Mouse (Mus musculus) cortical plate, adult 2 months (tissue): Measurements from ENCODE around the gene Krt20. TPM values are rescaled to one million over a fixed set of nuclear protein-coding genes. Genes with fewer than 3 reads are reported as not detected.

Experiments used
- H3K27ac ChIP-seq: fragments of 200-500 bp; 2 replicates; pipeline ENCODE4 v1.5.1; 2012; ENCODE audit warnings: low read length, control low read depth, inconsistent platforms; ENCODE audit not compliant: insufficient read depth
- H3K4me1 ChIP-seq: fragments of 200-500 bp; 2 replicates; pipeline ENCODE4 v1.6.1; 2011; ENCODE audit warnings: low read length; ENCODE audit not compliant: control insufficient read depth, insufficient read depth
- H3K4me3 ChIP-seq: fragments of 200-500 bp; 2 replicates; pipeline ENCODE4 v1.5.1; 2011; ENCODE audit warnings: mild to moderate bottlenecking, low read length, control low read depth; ENCODE audit not compliant: insufficient read depth
- CTCF ChIP-seq: fragments of 200-500 bp; IDR thresholded peaks from 2 replicates; pipeline ENCODE4 v1.5.1; 2011; ENCODE audit warnings: mild to moderate bottlenecking, control low read depth, low read length; ENCODE audit not compliant: insufficient read depth; ENCODE audit errors: extremely low read depth
- POLR2A ChIP-seq: fragments of 200-500 bp; IDR thresholded peaks from 2 replicates; pipeline ENCODE4 v1.6.1; 2011; ENCODE audit warnings: mild to moderate bottlenecking, low read length, control low read depth; ENCODE audit not compliant: insufficient read depth; ENCODE audit errors: extremely low read depth
- polyA plus RNA-seq: library from polyadenylated mRNA; depleted of rRNA; stranded (reverse); fragments of >200 nt; gene quantifications from 2 replicates; pipeline ENCODE4 v1.2.3, GENCODE M21; 2012

Gene Krt20
- polyA plus RNA-seq, 1 experiment: 0.06 TPM

DNA sequence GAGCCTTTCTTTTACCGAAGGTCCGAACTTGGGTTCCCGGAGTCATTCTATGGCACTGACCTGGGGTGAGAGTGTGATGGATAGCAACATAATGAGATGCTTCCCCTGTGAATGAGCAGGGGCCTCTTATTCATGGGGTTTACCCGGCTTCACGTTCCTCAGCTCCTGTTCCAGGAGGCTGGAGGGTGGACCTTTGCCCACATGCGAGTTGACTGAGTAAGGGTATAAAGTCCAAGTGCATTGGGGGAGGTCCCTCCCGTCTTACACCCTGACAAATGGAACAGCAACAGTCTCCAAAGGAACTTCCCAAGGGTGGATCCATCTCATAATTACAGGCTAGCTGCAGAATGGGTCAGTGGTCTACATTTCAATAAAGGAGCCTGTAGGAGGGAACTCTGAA lies 23.8 kb upstream of the Krt20 start:
- TF ChIP-seq POLR2A (no peak), CTCF (no peak)
- H3K4me1 ChIP-seq: peaks cover 4% of the 10 kb centered on the region; the same call in 1 of the 2 replicates
- H3K27ac ChIP-seq: no peak overlapping the region
- no peak overlapping the region for H3K4me3 ChIP-seq

DNA sequence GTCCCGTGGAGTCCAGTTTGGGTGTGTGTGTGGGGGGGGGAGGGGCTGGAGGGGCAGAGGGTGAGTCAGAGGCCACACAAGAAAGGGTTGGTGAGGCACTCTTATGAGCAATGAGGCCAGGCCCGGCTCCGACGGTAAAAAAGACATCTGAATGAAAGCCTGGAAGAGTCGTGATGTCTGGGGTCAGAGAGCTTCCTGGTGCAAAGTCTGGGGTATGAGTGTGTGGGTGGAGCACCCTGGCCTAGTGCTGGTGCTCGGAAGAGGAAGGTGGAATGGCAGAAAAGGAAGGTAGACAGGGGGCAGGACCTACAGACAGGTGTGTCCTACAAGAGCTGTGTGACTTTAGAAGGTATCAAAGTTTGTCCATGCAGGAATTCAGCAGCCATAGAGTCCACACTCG lies 20.9 kb upstream of the Krt20 start:
- no peaks in the 10 kb centered on the region for H3K4me1 ChIP-seq
- no peak overlapping the region for H3K27ac ChIP-seq
- no peak overlapping the region for H3K4me3 ChIP-seq
- TF ChIP-seq POLR2A (no peak), CTCF (no peak)

DNA sequence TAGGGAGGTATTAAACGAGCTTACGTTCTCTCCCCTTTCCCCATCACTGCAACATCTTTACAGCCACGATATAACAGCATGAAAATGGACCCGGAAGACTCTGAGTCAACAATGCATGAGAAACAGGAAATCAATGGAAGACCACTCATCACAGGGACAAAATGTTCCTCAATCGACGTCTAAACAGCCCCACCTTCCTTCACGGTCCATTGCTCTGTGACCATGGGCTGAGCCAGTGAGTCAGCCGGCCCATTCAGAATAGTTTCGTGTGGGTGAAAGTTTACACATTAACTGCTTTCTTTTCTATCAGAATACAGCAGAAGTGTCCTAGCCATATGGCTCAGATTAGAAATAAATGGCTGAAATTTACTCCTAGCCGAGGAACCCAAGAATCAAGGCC lies 16.8 kb upstream of the Krt20 start:
- Histone ChIP-seq H3K4me3 (no peak overlapping the region), H3K4me1 (no peaks in the 10 kb centered on the region), H3K27ac (no peak overlapping the region)
- TF ChIP-seq POLR2A (no peak), CTCF (no peak)

DNA sequence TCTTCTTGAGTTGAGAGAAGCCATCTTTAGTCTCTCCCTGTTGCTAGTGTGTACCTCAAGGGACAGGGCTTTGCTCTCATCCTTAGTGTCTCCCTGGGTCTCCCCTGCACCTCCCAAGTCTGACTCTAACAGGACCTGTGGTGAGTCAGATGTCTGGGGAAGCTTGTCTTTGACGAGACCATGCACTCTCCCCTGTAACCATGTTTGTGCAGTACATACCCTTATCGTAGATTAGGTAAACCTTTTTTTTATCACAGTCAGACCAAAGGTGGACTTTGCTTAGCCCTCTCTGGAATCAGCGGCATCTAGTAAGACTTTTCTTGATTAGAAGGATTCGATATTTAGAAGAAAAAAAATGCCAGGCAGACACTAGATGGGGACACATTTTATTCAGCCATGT lies 16.1 kb upstream of the Krt20 start:
- H3K4me1 ChIP-seq: no peaks in the 10 kb centered on the region
- H3K27ac ChIP-seq: no peak overlapping the region
- no peak overlapping the region for H3K4me3 ChIP-seq
- TF ChIP-seq CTCF (no peak), POLR2A (no peak)

DNA sequence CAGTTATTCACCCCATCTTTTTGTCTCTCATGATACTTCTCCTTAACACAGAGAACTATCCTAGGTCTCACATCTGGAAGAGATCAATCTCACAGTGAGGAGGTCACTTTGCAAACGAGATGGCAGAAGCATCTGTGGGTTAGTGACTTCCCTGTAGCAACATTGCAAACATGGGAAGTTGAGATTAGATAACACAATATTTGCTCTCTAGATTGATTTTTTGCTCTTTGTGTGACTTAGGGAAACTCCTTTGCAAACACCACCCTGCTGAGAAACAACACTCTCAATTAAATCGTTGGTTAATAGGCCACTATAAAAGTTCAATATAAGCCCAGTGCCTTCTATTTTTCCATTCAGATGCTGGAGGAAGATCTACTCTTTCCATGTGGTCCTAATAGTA lies 10.8 kb upstream of the Krt20 start:
- TF ChIP-seq POLR2A: no peak
- TF ChIP-seq CTCF: no peak
- H3K4me3 ChIP-seq: no peak overlapping the region
- H3K27ac ChIP-seq: no peak overlapping the region
- H3K4me1 ChIP-seq: no peaks in the 10 kb centered on the region

DNA sequence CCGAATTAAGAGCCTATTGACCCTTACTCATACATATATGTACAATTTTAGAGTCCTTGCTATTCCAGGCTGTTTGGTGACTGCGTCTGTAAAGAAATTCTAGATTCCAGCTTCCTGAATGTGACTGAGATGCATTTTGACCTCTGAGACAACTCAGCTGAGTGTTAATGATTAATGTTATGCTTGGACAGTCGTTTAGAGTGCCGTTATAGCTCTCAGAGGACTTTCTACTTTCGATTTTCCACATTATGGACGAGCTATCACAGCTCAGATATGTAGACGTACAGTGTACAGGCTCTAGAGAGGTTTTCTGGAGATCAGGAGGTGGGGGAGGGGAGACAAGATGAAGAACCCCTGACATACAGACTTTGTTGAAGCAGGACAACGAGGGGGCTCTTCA lies 3.3 kb upstream of the Krt20 start:
- TF ChIP-seq CTCF (no peak), POLR2A (no peak)
- Histone ChIP-seq H3K27ac (no peak overlapping the region), H3K4me1 (no peaks in the 10 kb centered on the region), H3K4me3 (no peak overlapping the region)

DNA sequence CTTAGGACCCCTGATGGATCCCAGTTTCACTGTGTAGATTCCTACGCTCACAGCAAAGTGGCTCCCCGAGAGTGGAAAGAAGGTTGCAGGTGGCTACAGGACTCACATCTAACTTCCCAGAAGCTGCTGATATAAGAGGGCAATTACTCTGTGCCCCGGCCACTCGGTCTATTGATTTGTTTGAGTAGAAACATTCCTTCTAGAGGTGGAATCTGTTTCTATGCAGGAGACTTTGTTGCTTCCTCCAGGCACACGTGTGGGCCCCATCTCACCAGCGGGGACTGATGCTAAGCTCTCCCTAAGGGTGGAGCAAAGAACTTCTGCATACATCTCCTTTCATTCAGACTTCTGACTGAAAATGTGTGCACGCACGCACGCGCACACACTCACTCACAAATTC lies 1.5 kb upstream of the Krt20 start:
- TF ChIP-seq CTCF (no peak), POLR2A (no peak)
- Histone ChIP-seq H3K4me3 (no peak overlapping the region), H3K27ac (no peak overlapping the region), H3K4me1 (no peaks in the 10 kb centered on the region)

DNA sequence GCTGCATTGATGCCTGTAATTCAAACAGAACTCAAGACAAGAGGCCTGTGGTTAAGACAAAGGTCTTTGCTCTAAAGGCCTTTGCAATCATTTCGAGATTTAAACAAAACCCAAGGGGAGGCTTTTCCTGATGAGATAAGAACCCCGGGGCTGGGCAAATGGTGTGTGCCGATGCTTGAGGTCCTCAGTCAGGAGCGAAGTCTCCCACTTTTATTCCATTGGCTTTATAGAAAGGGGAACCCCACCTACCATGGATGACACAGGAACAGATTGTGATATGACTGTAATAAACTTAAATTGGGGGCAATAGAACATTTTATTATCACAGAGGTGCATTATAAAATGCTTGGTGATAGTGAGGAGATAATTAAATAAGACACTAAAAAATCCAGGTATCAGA lies 1.3 kb downstream of the Krt20 start:
- H3K4me3 ChIP-seq: no peak overlapping the region
- TF ChIP-seq CTCF (no peak), POLR2A (no peak)
- no peak overlapping the region for H3K27ac ChIP-seq
- H3K4me1 ChIP-seq: no peaks in the 10 kb centered on the region

DNA sequence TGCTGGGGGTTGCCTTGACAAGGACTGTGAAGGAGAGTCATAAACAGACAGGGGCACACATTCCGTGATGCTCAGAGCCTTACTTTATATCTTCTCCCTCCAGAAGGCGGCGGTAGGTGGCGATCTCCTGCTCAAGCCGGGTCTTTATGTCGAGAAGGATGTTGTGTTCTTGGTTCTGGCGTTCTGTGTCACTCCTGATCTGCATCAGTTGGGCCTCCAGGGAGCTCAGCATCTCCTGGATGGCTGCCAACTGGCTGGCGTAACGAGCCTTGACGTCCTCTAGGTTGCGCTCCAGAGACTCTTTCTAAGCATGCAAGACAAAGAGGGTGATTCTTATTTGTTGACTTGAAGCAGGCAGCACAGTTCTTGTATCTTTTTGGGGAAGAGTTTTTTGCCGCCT lies 7.3 kb downstream of the Krt20 start:
- TF ChIP-seq CTCF (no peak), POLR2A (no peak)
- no peak overlapping the region for H3K4me3 ChIP-seq
- no peaks in the 10 kb centered on the region for H3K4me1 ChIP-seq
- H3K27ac ChIP-seq: no peak overlapping the region

DNA sequence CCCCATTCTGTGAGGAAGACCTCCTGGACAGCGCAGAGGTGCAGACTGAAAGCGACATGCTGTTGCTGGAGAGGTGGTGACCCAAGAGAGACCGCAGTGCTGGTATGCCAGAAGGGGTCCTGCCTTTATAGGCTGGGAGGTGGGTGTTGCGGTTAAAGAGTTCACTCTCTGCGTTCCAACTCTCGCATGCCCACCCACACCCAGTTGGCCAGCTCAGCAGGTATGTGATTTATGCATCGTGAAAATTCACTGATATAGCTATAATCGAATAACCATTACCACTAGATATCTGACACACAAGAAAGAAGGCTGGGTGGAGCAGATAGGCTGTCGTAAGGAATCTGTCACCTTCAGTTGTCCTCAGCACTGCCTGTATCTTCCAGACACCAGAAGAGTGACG lies 15.8 kb downstream of the Krt20 start, which contains the start of gene Krt12:
Gene Krt12, minus strand, starts transcription at position 101 of the 400 bp plus-strand sequence.
- H3K4me1 ChIP-seq: peaks cover 2% of the 10 kb centered on the region
- H3K27ac ChIP-seq: no peak within 1 kb of the TSS
- TF ChIP-seq POLR2A (no peak), CTCF (no peak)
- no peak within 1 kb of the TSS for H3K4me3 ChIP-seq

DNA sequence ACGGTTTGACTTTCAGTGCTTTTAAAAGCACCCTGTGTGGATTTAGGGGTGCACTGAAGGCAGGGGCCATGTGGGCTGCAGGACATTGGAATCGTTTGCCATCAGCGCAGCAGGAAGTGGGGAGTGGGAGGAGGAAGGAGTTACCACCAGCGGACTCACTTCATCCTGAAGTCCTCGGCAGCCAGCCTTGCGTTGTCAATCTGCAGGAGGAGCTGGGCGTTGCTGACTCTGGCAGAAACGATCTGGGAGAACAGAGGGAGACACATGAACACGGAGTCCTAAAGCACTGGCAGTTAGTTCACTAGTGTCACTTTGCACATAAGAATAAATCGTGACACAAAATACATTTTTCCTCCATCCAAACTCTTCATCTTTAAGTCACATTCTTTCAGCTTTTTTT lies 17.4 kb downstream of the Krt20 start:
- H3K4me1 ChIP-seq: peaks cover 2% of the 10 kb centered on the region
- H3K4me3 ChIP-seq: peak overlapping the region; percentile 29; the same call in 1 of the 2 replicates
- no peak overlapping the region for H3K27ac ChIP-seq
- TF ChIP-seq CTCF (no peak), POLR2A (peak; percentile 25; the same call in 1 of the 2 replicates)
